Mouse (Mus musculus) intestine, postnatal 0 days (tissue): ENCODE measurements around the gene Ascc2. TPM values are rescaled to one million over a fixed set of nuclear protein-coding genes. Genes with fewer than 3 reads are reported as not detected.

Experiments
- ATAC-seq: fragments of 200-750 bp; cut with Nextera tagmentation; 2 replicates; pipeline ENCODE4 v1.8.0; 2017; ENCODE audit warnings: mild to moderate bottlenecking, moderate TSS enrichment, moderate library complexity
- H3K27ac ChIP-seq: fragments of 300-500 bp; sonication (generic); 2 replicates; pipeline ENCODE4 v1.5.1; 2014; ENCODE audit warnings: mild to moderate bottlenecking, low read depth, low read length, moderate library complexity
- H3K27me3 ChIP-seq: fragments of 300-500 bp; sonication (generic); replicated peaks from 2 replicates; pipeline ENCODE4 v1.6.1; 2014; ENCODE audit warnings: low read length, mixed read lengths; ENCODE audit not compliant: control insufficient read depth, insufficient read depth
- H3K36me3 ChIP-seq: fragments of 300-500 bp; sonication (generic); 2 replicates; pipeline ENCODE4 v1.6.1; 2014; ENCODE audit warnings: mild to moderate bottlenecking, moderate library complexity; ENCODE audit not compliant: control insufficient read depth, insufficient read depth
- H3K4me1 ChIP-seq: fragments of 300-500 bp; sonication (generic); replicated peaks from 2 replicates; pipeline ENCODE4 v1.6.1; 2014; ENCODE audit warnings: antibody characterized with exemption, low read length, mixed read lengths; ENCODE audit not compliant: control insufficient read depth, insufficient read depth
- H3K4me2 ChIP-seq: fragments of 300-500 bp; sonication (generic); replicated peaks from 2 replicates; pipeline ENCODE4 v1.6.1; 2014; ENCODE audit warnings: low read depth, mild to moderate bottlenecking, moderate library complexity
- H3K4me3 ChIP-seq: fragments of 300-500 bp; sonication (generic); 2 replicates; pipeline ENCODE4 v1.5.1; 2014; ENCODE audit warnings: low read depth, low read length
- H3K9ac ChIP-seq: fragments of 300-500 bp; sonication (generic); 2 replicates; pipeline ENCODE4 v1.6.1; 2014; ENCODE audit warnings: mild to moderate bottlenecking, low read depth, low read length
- H3K9me3 ChIP-seq: fragments of 300-500 bp; sonication (generic); 2 replicates; pipeline ENCODE4 v1.6.1; 2016; ENCODE audit warnings: mixed run types; ENCODE audit not compliant: control insufficient read depth
- CTCF ChIP-seq: sonication (generic); IDR thresholded peaks from 2 replicates; pipeline ENCODE4 v1.5.1; 2016; ENCODE audit warnings: low read depth, mild to moderate bottlenecking, control low read depth, antibody characterized with exemption, moderate library complexity
- WGBS: fragments of 180-500 bp; shearing (Covaris S2); extraction: QIAGEN DNeasy Blood & Tissue Kit; methylation state at CpG from one replicate; pipeline ENCODE4 v1.1.7; 2014; 5-methylcytosine and 5-hydroxymethylcytosine counted together
- polyA plus RNA-seq: library from polyadenylated mRNA; unstranded; fragments of >200 nt; fragmentation: Nextera tagmentation; extraction: Ambion mirVana; gene quantifications from 2 replicates; pipeline ENCODE4 v1.2.1, GENCODE M21; 2015

Gene Ascc2
- polyA plus RNA-seq, 1 experiment from 2014 or later, result 17.1 TPM

GRCm38 (mm10) chr11:4688632-4689380 lies 51.3 kb downstream of the Ascc2 start:
- no peak overlapping the region for H3K4me2 ChIP-seq
- H3K36me3 ChIP-seq, result peaks cover 9% of the 10 kb centered on the region; the same call in 1 of the 2 replicates
- no peaks in the 10 kb centered on the region for H3K4me1 ChIP-seq
- H3K9me3 ChIP-seq, result no peaks in the 10 kb centered on the region
- ATAC-seq, result 0 out of 2 replicates have a peak, but pooled peaks have one; percentile 14
- no peak for TF ChIP-seq CTCF
- H3K27me3 ChIP-seq, result no peaks in the 10 kb centered on the region
- WGBS, result 30% methylated on average over 11 of the region's 11 CpGs
- no peak overlapping the region for H3K27ac ChIP-seq
- H3K4me3 ChIP-seq, result no peak overlapping the region
- H3K9ac ChIP-seq, result no peak overlapping the region

- 88% methylated on average over 7 of the region's 7 CpGs for WGBS
- Histone ChIP-seq H3K4me1 (no peaks in the 10 kb centered on the region), H3K9me3 (no peaks in the 10 kb centered on the region), H3K4me2 (no peak overlapping the region), H3K27ac (no peak overlapping the region), H3K27me3 (no peaks in the 10 kb centered on the region), H3K9ac (no peak overlapping the region), H3K36me3 (no peaks in the 10 kb centered on the region), H3K4me3 (no peak overlapping the region)
- ATAC-seq, result no peak
- no peak for TF ChIP-seq CTCF
Observed at GRCm38 (mm10) chr11:4690353-4690752, 52.8 kb downstream of the Ascc2 start.

- Histone ChIP-seq H3K4me2 (no peak overlapping the region), H3K36me3 (no peaks in the 10 kb centered on the region), H3K4me1 (no peaks in the 10 kb centered on the region), H3K4me3 (no peak overlapping the region), H3K9me3 (no peaks in the 10 kb centered on the region), H3K27me3 (no peaks in the 10 kb centered on the region), H3K9ac (no peak overlapping the region), H3K27ac (no peak overlapping the region)
- TF ChIP-seq CTCF, result no peak
- 55% methylated on average over 10 of the region's 10 CpGs for WGBS
- ATAC-seq, result no peak
Observed at GRCm38 (mm10) chr11:4691213-4691612, 53.7 kb downstream of the Ascc2 start.

- no peak for ATAC-seq
- H3K9ac ChIP-seq, result no peak overlapping the region
- 82% methylated on average over 11 of the region's 11 CpGs for WGBS
- H3K4me3 ChIP-seq, result no peak overlapping the region
- H3K36me3 ChIP-seq, result no peaks in the 10 kb centered on the region
- H3K27ac ChIP-seq, result no peak overlapping the region
- no peaks in the 10 kb centered on the region for H3K4me1 ChIP-seq
- no peaks in the 10 kb centered on the region for H3K27me3 ChIP-seq
- no peaks in the 10 kb centered on the region for H3K9me3 ChIP-seq
- no peak overlapping the region for H3K4me2 ChIP-seq
- no peak for TF ChIP-seq CTCF
Observed at GRCm38 (mm10) chr11:4692162-4692561, 54.6 kb downstream of the Ascc2 start.

DNA sequence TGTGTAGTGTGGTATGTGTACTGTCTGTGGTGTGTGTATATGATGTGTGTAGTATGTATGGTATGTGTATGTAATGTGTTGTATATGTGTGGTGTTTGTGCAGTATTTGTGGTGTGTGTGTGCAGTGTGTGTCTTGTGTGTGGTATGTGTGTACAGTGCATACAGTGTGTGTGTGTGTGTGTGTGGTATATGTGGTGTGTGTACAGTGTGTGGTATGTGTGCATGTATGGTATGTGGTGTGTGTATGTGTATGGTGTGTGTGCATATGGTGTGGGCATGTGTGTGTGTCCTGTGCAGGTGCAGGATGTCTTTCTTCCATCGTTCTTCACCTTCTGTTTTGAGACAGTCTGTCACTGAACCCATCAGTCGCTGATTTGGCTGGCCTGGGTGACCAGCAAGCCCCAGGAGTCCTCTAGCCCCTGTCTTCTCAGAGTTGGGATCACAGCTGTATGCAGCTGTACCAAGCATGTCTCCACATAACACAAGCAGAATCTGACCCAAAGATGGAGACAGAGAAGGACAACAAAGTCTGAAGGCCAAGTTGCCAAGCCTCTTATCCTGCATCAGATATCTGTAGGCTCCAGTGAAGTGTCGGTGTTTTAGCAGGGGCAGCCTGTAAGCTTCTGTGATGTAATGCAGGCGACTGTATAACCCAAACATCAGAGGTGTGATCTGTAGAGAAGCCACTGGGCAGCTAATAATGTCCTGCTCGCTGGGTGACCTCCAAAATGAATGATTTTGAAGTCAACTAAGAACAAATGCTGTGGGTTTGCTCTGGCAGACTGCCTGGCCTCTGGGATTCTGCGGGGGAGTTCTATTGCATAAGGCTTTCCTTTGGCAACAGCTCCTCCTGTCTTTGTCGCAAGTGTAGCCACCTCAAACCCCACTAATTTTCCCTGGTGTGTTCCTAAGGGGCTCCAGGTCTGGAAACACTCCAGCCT lies 59.8 kb downstream of the Ascc2 start:
- Histone ChIP-seq H3K9me3 (no peaks in the 10 kb centered on the region), H3K36me3 (peaks cover 14% of the 10 kb centered on the region), H3K4me2 (no peak overlapping the region), H3K4me3 (no peak overlapping the region), H3K4me1 (no peaks in the 10 kb centered on the region), H3K27me3 (no peaks in the 10 kb centered on the region), H3K9ac (no peak overlapping the region), H3K27ac (no peak overlapping the region)
- ATAC-seq, result no peak
- 42% methylated on average over 7 of the region's 7 CpGs for WGBS
- peak; percentile 55 for TF ChIP-seq CTCF

DNA sequence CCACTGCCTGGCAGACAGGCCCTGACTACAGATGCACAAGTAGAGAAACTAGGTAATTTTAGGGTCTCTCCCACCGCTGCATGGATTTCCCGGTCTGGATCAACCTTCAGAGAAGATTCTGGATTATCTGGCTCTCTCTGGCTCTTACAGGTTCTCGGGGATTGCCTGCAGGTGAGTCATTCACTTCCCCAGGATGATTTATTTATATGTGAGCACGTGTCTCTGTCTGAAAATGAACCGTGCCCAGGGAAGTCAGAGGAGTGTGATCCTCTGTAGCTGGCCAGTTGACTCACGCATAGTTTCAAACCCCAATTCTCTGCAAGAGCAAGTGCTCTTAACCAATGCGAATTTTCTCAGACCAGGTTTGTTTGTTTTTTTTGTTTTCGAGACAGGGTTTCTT lies 63.2 kb downstream of the Ascc2 start:
- WGBS, result 71% methylated on average over 8 of the region's 8 CpGs
- Histone ChIP-seq H3K27me3 (no peaks in the 10 kb centered on the region), H3K4me2 (no peak overlapping the region), H3K9ac (no peak overlapping the region), H3K27ac (no peak overlapping the region; the same call in 1 of the 2 replicates), H3K4me1 (0 out of 2 replicates have a peak, but pooled peaks cover 4% of the 10 kb centered on the region), H3K9me3 (no peaks in the 10 kb centered on the region), H3K36me3 (peaks cover 14% of the 10 kb centered on the region), H3K4me3 (no peak overlapping the region)
- no peak for TF ChIP-seq CTCF
- ATAC-seq, result no peak
